Mouse (Mus musculus): Measurements from ENCODE around the gene Atg9b. TPM values are rescaled to one million over a fixed set of nuclear protein-coding genes. Genes with fewer than 3 reads are reported as not detected.
"Not testable (repeated sequence)": the region's sequence is repeated elsewhere in the genome, so short reads cannot be mapped to it uniquely, and the experiment has no call there.

Gene Atg9b
- total and polyA plus RNA-seq, 2 experiments: 0.09 to 0.35 TPM

DNA sequence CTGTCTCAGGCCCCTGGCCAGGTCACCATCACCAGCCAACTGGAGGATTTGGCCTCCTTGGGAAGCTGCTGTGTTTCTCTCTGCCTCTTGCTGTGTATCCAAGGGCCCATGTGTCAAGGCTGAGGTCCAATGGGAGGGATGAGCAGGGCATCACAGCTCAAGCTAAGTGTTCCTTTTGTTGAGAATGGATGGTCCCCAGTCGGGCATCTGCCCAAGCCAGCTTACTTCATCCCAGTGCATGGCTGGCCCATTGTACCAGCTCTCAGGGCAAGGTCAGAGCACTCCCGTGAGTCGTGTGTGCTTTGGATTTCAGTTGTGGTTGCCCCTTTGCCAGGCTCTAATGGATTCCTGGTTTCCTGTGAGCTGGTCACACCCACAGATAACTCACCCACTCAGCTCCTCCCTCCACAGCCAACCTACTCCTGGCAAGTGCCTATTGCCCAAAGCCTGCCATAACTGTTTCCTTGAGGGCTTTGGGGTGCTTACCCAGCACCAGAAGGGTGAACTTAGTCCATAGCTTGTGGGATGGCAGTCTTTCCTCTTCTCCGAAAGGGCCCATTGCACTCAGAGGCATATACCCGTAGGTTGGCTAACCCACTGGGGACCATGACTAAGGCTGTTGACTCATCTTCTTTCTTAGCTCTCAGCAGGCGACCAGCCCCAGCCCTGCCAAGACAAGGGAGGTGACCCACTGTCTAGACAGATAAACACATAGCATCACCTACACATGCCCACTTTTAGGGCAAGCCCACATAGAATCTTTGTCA, 12.8 kb upstream of the Atg9b start:
- no peaks in the 10 kb centered on the region for H3K4me1 ChIP-seq (ENCODE audit: control insufficient read depth, insufficient read depth, low read length)
- 72% methylated on average over 6 of the region's 6 CpGs for WGBS
- H3K36me3 ChIP-seq (ENCODE audit: control insufficient read depth, insufficient read depth, low read length): peaks cover 5% of the 10 kb centered on the region; the same call in 1 of the 2 replicates
- TF ChIP-seq CTCF (IDR thresholded peaks at IDR 0.05; ENCODE audit: low read depth, low read length): no peak
- TF ChIP-seq POLR2A (IDR thresholded peaks at IDR 0.05; ENCODE audit: extremely low read depth, insufficient read depth, low read length): no peak
- H3K27ac ChIP-seq (replicated peaks; ENCODE audit: insufficient read depth, low read depth, low read length): no peak overlapping the region
- no peak for DNase-seq (ENCODE audit: extremely low read depth, low read depth, low spot score)
- no peak overlapping the region for H3K9ac ChIP-seq (ENCODE audit: low read depth, low read length)
- no peaks in the 10 kb centered on the region for H3K27me3 ChIP-seq (ENCODE audit: control insufficient read depth, insufficient read depth, low read length)
- H3K79me2 ChIP-seq (ENCODE audit: control insufficient read depth, insufficient read depth, low read length): no peaks in the 10 kb centered on the region
- H3K4me3 ChIP-seq (ENCODE audit: insufficient read depth, low read depth, low read length): no peak overlapping the region

DNA sequence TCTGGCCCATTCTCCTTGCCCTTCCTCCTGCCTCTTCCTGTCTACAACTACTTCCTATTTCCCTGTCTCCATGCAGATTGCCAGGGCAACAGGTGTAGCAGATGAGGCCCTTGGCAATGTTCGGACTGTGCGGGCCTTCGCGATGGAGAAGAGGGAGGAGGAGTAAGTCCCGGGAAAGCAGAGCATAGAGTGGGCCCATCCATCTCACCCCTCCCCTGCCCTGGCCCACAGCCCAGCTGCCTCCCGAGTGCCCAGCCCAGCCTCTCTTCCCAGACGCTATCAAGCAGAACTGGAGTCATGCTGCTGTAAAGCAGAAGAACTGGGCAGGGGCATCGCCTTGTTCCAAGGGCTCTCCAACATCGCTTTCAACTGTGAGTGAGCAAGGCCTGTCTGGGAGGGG, 10.0 kb upstream of the Atg9b start:
- TF ChIP-seq POLR2A (IDR thresholded peaks at IDR 0.05; ENCODE audit: extremely low read depth, insufficient read depth, low read length) (no peak), CTCF (IDR thresholded peaks at IDR 0.05; ENCODE audit: low read depth, low read length) (no peak)
- no peaks in the 10 kb centered on the region for H3K27me3 ChIP-seq (ENCODE audit: control insufficient read depth, insufficient read depth, low read length)
- H3K36me3 ChIP-seq (ENCODE audit: control insufficient read depth, insufficient read depth, low read length): peaks cover 2% of the 10 kb centered on the region; the same call in 1 of the 2 replicates
- H3K4me1 ChIP-seq (ENCODE audit: control insufficient read depth, insufficient read depth, low read length): no peaks in the 10 kb centered on the region
- H3K27ac ChIP-seq (replicated peaks; ENCODE audit: insufficient read depth, low read depth, low read length): no peak overlapping the region
- WGBS: 87% methylated on average over 9 of the region's 9 CpGs
- no peak overlapping the region for H3K4me3 ChIP-seq (ENCODE audit: insufficient read depth, low read depth, low read length)
- no peak for DNase-seq (ENCODE audit: extremely low read depth, low read depth, low spot score)
- H3K79me2 ChIP-seq (ENCODE audit: control insufficient read depth, insufficient read depth, low read length): peaks cover 2% of the 10 kb centered on the region; the same call in 1 of the 2 replicates
- no peak overlapping the region for H3K9ac ChIP-seq (ENCODE audit: low read depth, low read length)

DNA sequence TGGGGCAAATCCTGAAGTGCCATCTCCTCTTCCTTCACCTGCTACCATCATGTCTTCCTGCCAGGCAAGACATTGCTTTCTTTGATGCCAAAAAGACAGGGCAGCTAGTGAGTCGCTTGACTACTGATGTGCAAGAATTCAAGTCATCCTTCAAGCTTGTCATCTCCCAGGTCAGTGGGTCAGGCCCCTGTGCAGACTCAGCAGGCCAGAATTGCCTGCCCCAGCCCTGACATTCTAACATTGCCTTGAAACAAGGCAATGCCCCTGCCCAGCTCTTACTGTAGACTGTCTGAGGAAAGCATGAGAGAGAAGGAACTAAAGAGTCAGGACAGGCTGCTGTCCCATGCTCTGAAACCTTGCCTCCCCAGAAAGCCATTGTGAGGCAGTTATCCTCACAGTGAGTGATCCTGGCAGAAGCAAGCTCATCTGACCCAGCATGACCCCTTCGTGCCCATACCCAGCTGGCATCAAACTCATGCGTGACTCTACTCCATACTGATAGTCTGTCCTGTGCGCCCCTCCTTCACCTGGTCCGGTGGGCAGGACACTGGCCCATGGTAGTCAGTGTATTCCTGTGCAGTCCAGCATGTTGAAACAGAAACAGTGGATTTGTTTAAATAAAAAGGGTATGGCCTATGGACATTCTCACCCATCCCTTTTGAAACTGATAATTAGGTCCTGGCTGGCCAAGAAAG, 9.1 kb upstream of the Atg9b start:
- 95% methylated on average over 5 of the region's 5 CpGs for WGBS

DNA sequence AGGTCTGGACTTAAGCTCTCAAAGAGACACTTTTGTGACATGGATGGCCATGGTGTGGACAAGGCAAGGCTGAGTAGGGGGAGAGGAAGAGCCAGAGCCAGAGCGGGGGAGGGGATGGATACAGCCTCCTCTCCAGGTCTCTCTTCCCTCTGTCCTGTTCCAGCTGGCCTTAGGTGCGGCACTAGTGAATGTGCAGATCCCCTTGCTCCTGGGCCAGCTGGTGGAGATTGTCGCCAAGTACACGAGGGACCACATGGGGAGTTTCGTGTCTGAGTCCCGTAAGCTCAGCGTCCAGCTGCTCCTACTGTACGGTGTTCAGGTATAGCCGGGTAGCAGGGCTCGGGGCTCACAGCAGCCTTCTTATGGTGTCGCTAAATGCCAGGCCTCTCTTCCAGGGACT, 8.4 kb upstream of the Atg9b start:
- Histone ChIP-seq H3K79me2 (ENCODE audit: control insufficient read depth, insufficient read depth, low read length) (peaks cover 2% of the 10 kb centered on the region; the same call in 1 of the 2 replicates), H3K27me3 (ENCODE audit: control insufficient read depth, insufficient read depth, low read length) (no peaks in the 10 kb centered on the region), H3K4me1 (ENCODE audit: control insufficient read depth, insufficient read depth, low read length) (no peaks in the 10 kb centered on the region), H3K9ac (ENCODE audit: low read depth, low read length) (no peak overlapping the region), H3K4me3 (ENCODE audit: insufficient read depth, low read depth, low read length) (no peak overlapping the region), H3K36me3 (ENCODE audit: control insufficient read depth, insufficient read depth, low read length) (peaks cover 2% of the 10 kb centered on the region; the same call in 1 of the 2 replicates), H3K27ac (replicated peaks; ENCODE audit: insufficient read depth, low read depth, low read length) (no peak overlapping the region)
- DNase-seq (ENCODE audit: extremely low read depth, low read depth, low spot score): no peak
- WGBS: 95% methylated on average over 11 of the region's 11 CpGs
- TF ChIP-seq POLR2A (IDR thresholded peaks at IDR 0.05; ENCODE audit: extremely low read depth, insufficient read depth, low read length): no peak
- TF ChIP-seq CTCF (IDR thresholded peaks at IDR 0.05; ENCODE audit: low read depth, low read length): no peak

More for the DNA sequence above, 9.1 kb upstream of the Atg9b start:
- Histone ChIP-seq H3K36me3 (ENCODE audit: control insufficient read depth, insufficient read depth, low read length) (peaks cover 2% of the 10 kb centered on the region; the same call in 1 of the 2 replicates), H3K9ac (ENCODE audit: low read depth, low read length) (no peak overlapping the region), H3K4me3 (ENCODE audit: insufficient read depth, low read depth, low read length) (no peak overlapping the region), H3K27me3 (ENCODE audit: control insufficient read depth, insufficient read depth, low read length) (no peaks in the 10 kb centered on the region), H3K27ac (replicated peaks; ENCODE audit: insufficient read depth, low read depth, low read length) (no peak overlapping the region), H3K79me2 (ENCODE audit: control insufficient read depth, insufficient read depth, low read length) (peaks cover 2% of the 10 kb centered on the region; the same call in 1 of the 2 replicates), H3K4me1 (ENCODE audit: control insufficient read depth, insufficient read depth, low read length) (no peaks in the 10 kb centered on the region)
- TF ChIP-seq CTCF (IDR thresholded peaks at IDR 0.05; ENCODE audit: low read depth, low read length) (no peak), POLR2A (IDR thresholded peaks at IDR 0.05; ENCODE audit: extremely low read depth, insufficient read depth, low read length) (no peak)
- no peak for DNase-seq (ENCODE audit: extremely low read depth, low read depth, low spot score)

DNA sequence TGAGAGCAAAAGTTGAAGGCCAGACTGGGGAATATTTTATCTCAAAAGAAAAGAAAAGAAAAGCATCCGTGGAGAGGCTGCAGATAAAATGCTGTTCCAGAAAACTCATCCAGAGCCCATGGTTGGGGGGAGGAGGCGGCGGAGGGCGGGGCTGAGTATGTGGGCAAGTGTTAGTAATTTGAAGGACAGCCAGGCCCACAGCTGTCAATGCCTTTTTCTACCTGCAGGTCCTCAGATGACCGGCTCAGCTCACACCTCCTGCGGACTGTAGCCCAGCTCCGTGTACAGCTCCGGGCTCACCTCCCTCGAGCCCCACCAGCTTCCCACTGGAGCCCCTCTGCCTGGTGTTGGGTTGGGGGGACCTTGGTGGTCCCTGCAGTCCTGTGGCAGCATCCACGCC, 7.7 kb upstream of the Atg9b start:
- Histone ChIP-seq H3K27me3 (ENCODE audit: control insufficient read depth, insufficient read depth, low read length) (no peaks in the 10 kb centered on the region), H3K4me3 (ENCODE audit: insufficient read depth, low read depth, low read length) (no peak overlapping the region), H3K27ac (replicated peaks; ENCODE audit: insufficient read depth, low read depth, low read length) (no peak overlapping the region), H3K4me1 (ENCODE audit: control insufficient read depth, insufficient read depth, low read length) (no peaks in the 10 kb centered on the region), H3K79me2 (ENCODE audit: control insufficient read depth, insufficient read depth, low read length) (peaks cover 2% of the 10 kb centered on the region; the same call in 1 of the 2 replicates), H3K36me3 (ENCODE audit: control insufficient read depth, insufficient read depth, low read length) (peaks cover 2% of the 10 kb centered on the region; the same call in 1 of the 2 replicates), H3K9ac (ENCODE audit: low read depth, low read length) (no peak overlapping the region)
- no peak for DNase-seq (ENCODE audit: extremely low read depth, low read depth, low spot score)
- no peak for TF ChIP-seq POLR2A (IDR thresholded peaks at IDR 0.05; ENCODE audit: extremely low read depth, insufficient read depth, low read length)
- no peak for TF ChIP-seq CTCF (IDR thresholded peaks at IDR 0.05; ENCODE audit: low read depth, low read length)
- WGBS: 91% methylated on average over 10 of the region's 10 CpGs

DNA sequence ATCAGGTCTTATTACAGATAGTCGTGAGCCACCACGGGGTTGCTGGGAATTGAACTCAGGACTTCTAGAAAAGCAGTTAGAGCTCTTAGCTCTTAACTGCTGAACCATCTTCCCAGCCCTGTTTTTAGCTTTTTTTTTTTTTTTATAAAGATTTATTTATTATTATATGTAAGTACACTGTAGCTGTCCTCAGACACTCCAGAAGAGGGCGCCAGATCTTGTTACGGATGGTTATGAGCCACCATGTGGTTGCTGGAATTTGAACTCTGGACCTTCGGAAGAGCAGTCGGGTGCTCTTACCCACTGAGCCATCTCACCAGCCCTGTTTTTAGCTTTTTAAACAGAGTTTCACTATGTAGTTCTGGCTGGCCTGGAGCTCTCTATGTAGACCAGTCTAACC, 4.3 kb upstream of the Atg9b start:
- H3K4me3 ChIP-seq (ENCODE audit: insufficient read depth, low read depth, low read length); H3K79me2 ChIP-seq (ENCODE audit: control insufficient read depth, insufficient read depth, low read length); H3K9ac ChIP-seq (ENCODE audit: low read depth, low read length); H3K27me3 ChIP-seq (ENCODE audit: control insufficient read depth, insufficient read depth, low read length); H3K4me1 ChIP-seq (ENCODE audit: control insufficient read depth, insufficient read depth, low read length); H3K36me3 ChIP-seq (ENCODE audit: control insufficient read depth, insufficient read depth, low read length); DNase-seq (ENCODE audit: extremely low read depth, low read depth, low spot score); H3K27ac ChIP-seq (replicated peaks; ENCODE audit: insufficient read depth, low read depth, low read length): not testable (repeated sequence)
- 67% methylated on average over 6 of the region's 6 CpGs for WGBS
